Mouse (Mus musculus) retina, embryonic 14.5 days (tissue): ENCODE data around the gene Tagln.

ENCODE experiments used
- DNase-seq: peaks from one replicate; pipeline ENCODE4 v3.0.0-alpha.2; 2015; ENCODE audit warnings: low spot score

Gene Tagln

DNA sequence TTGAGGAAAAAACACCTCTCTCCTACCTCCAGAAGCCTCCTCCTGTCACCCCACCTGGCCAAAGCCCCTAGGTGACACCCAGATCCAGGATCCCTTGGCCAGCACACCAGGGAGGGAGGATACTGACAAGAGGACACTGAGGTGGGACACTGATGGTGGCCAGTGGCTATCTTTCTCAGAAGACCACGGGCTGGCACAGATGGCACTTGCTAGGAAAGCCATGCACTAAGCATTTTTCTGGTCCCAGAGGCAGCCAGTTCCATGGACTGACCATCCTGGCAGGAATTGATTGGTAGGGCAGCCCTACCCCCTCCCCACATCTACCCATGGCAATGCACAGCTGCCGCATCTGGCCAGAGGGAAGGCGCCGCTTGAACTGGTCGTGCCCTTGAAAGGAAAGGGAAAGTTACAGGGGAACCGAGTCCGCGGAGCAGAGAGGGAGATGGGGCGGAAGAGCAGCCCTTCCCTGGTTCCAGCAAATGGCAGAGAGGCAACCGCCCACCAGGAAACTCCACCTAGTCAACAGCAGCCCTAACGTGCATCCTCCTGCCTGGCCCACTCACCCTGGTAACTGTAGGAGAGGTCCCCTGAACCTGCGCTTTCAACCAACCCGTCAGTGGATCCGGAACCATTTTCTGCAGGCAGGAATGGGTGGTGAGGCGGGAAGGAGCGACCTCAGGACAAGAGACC lies 10.5 kb upstream of the Tagln start:
- DNase-seq: no peak

DNA sequence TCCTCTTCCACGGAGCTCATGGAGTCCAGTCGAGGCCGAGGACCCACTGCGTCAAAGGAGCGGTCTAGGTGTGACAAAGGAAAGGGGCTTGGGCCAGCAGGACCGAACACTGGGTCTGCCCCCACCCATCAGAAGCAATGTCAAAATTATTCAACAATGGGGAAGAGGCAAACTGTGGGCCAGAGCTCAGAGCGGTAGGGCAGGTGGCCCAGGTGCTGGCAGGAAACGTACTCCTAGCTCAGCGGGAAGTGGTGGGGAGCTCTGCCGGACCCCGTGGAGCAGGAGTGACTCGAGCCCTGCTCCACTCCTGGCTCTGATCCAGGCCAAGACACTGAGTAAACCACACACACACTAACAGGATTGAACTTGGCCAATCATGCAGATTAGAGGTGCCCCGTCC lies 9.9 kb upstream of the Tagln start:
- DNase-seq: no peak

DNA sequence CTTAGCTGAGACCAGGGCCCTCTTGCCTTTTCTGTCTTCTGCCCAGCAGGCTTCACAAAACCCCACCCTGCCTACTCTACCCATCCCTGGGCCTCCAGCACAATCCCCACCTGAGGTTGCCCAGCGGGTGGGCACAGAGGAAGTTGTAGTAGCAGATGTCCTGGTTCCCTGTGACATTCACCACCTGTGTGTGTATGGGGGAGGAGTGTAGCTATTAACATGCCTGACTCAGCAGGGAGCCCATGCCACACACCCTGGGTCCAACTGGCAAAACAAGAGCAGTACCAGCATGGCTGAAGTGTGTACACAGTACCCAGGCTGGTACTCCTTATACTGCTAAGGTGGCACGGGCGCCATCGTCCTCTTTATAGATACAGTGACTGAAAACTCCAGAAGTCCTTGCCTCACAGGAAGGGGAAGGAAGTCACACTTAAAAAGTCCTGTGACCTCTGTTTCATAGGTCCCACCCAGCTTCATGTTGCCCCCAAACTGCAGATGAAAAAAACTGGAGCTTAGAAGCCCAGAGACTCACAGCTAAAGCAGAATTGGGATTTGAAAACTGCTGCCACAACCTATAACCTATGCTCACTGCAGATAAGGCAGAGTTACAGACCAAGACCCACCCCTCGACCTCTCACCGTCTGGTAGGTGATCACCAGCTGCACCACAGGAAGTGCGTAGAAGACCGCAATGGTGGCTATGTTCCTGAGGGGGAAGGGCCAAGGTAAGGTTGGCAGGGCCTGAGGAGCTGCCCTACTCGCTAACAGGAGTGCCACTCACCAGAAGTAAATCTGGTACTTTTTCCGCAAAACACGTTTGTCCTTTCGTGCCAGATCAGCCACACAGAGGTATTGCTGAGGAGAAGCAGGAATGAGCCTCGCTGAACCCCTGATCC lies 8.9 kb upstream of the Tagln start:
- DNase-seq: no peak

DNA sequence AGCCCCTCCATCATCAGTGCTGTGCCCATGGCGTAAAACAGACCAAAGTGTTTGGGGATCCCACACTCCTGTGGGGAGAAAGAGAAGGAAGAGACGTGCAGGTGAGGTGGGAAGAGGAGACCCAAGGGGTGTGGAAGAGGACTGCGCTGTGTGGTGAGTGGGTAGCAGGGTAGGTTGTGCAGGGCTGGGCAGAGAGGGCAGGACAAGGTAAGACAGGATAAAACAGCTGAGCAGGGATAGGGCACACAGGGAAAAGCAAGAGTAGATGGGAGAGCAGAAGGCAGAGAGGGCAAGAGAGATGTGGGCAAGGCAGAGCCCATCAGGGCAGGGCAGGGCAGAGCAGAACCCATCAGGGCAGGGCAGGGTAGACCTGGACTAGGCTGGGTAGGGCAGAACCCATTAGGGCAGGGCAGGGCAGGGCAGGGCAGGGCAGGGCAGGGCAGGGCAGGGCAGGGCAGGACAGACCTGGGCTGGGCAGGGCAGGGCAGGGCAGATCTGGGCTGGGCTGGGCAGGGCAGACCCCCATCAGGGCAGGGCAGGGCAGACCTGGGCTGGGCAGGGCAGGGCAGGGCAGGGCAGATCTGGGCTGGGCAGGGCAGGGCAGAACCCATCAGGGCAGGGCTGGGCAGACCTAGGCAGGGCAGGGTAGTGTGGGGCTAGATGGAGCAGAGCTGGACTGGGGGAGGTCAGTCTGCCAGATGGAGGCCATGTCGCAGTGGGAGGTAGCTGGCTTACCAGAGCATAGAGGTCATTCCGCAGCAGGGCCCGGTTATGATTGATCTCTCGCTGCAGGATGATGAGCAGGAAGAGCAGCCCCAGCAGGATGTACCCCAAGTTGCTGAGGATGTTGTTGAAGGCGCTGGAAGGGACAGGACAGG lies 8.0 kb upstream of the Tagln start:
- DNase-seq: no peak

DNA sequence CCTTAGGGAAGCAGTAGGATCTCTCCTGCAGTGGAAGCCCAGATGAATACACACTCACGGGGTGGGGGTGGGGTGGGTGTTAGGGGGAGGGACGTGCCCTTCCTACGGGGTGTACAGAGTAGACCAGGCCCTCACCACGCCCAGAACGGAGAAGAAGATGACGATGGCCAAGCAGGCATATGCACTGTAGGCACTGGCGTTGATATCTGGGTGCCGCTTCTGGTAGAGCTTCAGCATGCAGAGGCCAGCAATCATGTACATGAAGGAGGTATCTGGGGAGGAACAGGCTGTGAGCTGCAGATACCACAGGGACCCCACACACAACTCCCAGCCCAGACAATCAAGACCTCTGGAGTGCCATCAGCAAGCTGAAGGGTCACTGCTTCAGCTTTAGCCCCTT lies 7.1 kb upstream of the Tagln start:
- no peak for DNase-seq

DNA sequence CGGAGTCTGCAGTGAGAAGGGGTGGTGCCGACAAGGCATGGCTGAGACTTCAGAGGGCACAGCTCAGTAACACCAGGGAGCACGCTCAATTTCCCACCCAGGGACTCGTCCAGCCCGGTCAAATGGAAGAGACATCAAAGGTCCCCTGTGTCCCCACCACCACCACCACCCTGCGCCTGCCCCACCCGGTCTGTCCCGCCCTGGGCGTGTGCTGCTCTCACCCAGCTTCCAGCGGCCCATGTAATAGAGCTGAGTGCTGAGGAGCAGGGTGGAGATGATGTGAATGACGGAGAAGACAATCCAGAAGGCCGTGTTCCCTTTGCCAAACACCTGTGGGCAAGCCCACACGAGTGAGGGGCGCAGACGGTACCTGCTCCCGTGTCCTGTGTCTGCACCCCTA lies 6.6 kb upstream of the Tagln start:
- DNase-seq: no peak

DNA sequence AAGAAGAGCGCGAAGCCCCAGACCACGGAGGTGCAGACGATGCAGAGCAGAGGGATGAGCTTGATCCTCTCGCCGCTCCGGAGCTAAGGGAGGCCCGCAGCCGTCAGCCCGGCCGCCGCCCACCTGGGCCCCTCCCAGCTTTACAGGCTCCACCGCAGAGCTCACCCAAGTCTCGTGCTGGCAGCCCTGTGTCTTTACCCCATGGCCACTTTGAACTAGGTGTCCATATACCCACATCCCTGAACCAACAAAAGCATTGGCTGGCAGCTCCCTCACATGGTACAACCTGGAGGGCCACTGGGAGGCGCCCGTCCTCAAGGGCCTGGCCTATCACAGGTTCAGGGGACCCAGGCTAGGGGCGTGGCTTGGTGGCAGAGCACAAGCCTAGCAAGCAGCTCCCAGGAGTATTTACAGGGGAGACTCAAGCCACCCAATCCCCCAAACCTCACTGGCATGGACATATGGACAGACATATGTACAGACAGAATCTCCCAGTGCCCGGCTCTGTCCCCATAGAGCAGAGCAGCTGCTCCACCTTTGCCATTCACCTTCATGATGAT lies 5.6 kb upstream of the Tagln start:
- DNase-seq: no peak

DNA sequence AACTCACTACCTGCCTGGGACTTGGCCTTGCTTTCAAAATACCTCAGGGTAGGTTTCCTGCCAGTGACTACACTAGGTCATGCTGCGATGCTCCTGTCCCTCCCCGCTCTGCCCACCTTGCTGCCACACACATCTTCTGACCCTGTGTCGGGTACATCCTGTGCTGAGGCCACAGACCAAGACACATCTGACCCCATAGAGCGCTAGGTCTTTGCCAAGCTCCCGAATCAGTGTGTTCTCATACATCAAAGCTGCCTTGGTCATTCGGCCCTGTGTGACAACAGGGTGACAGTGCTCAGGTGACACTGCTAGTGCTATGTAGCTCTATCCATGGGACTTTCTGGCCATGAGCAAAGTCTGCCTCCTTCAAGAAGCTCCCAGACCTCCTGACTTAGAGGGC lies 3.9 kb upstream of the Tagln start:
- DNase-seq: no peak

DNA sequence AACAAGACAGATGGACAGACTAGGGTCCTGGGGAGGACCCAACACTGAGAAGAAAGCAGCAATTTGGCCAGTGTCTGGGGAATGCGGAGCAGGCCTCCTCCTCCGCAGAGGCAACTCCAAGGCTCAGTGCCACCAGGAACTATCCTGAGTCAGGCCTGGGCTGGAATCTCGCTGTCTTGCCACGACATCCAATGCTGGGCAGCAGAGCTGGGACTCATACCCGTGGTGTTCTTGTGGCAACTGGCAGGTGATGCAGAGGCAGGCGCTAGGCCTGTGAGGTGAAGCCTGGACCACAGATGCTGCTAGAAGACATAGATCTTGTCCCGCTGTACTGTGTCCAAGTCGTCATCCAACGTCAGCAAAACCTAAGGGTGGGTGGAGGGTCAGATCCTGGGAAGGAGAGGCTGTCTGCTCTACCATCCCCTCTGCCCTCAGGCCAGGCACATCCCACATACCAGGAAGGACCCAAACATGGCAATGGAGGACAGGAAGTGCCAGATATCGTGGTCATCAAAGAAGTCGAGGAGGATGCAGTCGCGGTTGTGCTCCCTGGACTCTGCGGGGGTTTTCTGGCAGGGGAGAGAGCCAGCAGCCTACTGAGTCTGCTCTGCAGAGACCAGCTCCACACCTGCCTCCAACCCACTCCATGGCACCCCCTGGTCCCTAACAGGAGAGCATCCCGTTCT lies 3.2 kb upstream of the Tagln start:
- no peak for DNase-seq

DNA sequence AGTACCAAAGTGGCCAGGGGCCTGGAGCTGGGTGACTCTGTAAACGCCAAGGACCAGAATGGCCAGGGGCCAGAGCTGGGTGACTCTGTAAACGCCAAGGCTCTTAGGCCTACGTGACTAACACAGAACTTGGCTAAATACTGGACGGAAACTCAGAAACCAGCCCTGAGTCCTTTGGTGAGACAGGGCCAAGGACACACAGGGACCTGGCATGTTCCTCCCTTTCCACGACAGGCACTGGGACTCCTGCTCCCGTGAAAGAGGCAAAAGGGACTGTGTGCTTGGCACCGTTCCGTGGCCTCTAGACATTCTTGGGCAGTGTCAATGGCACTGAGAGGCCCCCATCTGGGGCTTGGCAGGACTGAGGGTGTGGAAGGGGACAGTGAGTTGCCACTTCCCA lies 2.2 kb upstream of the Tagln start:
- DNase-seq: no peak

DNA sequence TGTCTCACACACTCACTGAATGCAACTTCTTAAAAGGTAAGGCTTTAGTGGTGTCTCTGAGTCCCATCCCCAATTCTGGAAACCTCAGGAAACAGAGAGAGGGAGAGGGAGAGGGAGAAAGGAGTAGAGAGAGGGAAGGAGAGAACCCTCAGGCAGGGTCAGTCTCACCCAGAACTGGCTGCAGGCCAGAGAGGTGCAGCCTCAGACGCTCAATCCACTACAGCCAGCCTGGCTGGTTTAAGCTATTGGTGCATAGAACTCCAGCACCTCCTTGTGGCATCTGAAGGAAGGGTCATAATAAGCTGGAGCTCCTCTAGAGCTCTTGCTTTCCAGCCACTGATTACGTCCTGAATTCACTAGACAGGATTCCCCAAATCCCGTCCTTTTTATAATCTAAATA lies 1.0 kb upstream of the Tagln start:
- peak; percentile 84 for DNase-seq

DNA sequence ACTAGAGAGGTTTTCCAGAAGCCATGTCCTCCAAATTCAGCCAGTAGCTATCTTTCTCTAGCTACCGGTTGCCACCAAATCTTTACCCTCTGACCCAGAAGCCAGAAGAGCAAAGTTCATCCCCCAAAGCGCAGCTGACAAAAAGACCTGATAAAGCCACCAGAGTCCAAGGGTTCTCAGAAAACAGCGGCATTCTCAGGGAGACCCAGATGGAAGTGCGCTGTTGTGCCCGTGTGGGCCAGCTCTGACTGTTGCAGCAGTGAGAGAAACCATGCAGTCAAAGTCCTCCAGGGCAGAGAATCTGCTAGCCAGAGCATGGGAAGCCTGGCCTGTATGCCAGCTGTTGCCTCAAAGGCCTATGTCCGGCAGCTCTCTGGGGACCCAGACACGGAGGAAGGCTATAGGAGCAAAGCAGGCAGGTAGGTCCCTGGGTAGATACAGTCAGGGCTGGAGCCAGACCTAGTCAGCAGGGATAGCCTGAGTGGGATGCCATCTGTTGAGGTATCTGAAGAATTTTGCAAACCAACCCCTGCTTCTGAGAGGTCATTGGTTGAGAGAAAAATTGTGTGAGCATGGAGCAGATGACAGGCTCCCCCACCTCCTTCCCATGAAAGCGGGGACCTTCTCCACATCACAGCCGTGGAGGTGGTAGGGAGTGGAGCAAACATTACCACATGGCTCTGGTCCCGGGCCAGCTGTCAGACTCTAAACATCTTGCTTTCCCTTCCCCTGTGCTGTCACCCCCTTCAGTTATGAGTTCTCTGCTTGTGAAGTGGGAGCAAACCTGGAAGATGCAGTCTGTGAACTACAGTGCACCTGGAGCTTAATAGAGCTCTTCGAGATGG lies 3.1 kb downstream of the Tagln start:
- DNase-seq: no peak

DNA sequence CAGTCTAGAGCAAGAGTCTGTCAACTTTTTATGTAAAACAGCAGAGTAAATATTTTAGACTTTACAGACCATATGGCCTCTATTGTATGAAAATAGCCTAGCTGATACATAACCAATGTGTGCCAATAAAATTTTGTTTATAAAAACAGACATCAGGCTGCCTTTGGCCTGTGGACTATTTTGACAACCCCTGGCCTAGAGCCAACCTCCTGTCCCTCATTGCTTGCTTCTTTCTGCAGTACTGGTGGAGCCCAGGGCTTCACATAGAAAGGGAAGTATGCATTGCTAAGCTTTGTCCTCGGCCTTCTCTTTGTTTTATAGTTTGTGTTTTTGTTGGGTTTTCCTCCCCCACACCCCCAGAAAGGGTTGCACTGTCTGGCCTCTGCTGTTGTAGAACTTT lies 3.9 kb downstream of the Tagln start:
- no peak for DNase-seq

DNA sequence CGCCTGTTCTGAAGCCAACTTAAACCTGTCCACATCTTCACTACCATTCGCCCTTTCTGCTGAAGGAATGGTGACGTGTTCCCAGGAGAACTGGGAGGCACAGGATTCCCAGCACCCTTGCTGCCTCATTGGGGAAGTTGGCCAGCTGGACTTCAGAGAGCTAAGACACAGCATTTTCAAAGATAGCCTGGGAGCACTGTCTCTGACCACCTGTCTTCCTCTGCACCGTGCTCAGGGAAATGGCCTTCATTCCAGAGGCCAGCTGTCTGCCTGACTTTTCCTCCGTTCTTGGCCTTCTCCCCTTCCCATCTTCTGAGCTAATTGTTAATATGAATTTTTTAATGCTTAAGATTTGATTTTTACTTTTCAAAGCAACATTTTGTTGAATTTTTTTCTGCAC lies 6.6 kb downstream of the Tagln start:
- no peak for DNase-seq

DNA sequence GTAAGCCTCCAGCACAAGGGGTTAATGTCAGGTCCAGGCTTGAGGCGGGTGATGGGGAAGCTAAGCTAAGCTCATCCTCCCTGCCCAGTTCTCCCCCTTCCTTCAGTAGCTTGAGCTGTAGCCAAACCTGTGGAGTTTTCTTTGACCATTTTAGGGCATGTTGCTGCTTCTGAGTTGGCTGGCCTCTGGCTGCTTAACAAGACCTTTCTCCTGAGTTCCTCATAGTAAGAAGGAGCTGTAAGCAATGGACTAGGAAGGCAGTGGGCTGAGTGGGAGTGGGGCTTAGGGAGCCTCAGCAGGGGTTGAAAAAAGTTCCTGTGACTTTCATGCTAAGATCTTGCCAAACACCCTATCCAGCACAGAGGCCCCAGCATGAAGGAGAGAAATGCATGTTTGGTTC lies 16.0 kb downstream of the Tagln start:
- DNase-seq: no peak

DNA sequence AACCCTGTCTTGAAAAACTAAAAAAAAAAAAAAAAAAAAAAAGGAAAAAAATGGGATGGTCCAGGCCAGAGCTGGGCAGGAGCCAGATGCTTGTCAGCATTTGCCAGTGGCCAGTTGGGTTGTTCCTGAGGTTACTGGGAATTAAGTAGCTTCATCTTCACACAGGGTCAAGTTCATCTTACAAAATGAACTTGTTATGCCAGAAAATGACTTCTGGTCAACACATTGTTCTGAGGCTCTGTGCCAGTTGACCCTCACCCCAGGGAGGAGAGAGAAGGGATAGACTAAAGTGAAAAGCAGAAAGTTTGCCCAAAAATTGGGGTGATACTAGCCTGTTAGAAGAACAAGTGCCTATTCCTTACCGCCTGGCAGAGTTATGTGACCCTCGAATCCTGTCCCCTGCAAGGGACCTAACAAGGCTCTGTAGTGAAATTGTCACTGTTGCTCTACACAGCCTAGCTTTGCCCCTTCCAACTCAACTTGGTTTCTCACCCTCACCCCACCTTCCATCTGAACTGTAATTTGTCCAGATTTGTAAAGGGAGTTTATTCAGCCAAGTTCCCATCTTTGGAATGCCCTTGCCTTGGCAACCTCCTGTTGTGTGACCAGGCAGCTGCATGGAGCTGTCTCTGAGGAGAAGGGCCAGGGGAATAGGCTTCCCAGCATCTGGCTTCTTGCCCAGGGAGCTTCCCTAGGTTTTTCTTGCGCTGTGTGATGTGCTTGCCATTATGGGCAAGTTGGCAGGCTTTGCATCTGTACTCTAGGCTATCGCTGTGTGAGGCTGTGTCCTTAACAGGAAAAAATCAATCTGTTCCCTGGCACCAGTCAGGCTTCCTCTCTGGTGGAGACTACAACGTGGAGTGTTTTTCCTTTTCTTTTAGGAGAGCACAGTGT lies 18.6 kb downstream of the Tagln start:
- DNase-seq: no peak

DNA sequence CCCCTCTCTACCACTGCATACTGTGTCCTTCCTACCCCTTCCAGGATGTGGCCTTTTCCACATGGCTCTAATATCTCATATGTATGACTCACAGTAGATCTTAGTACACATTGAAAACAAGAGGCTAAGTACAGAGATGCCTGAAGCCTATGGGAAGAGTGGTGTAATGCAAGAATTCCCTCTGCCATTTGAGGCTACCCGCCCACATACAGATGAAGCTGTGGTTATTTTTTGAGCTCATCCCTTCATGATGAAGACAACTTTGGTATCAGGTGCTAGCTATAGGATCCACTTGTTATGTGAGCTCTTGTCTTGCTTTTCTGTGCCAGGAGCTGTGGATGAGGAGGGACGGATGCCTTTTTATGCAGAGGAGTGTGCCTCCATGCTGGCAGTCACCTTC lies 20.2 kb downstream of the Tagln start:
- DNase-seq: no peak

DNA sequence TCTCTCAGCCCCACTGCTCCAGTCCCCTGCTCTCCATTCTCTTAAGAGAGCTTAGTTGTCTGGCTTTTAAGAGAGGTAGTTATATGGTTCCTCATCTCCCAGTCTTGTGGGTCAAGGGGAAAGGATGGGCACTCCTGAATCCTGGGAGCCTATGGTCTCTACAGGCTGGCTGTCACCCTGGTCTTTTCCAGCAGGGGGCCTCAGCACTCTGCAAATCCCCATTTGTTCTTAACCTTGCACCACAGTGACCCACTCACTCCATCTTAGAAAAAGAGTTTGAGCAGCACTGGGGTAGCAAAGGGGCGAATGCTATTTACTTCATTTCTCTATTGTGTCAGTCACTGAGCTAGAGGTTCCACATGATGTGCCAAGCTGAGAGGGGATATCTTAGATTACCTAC lies 24.2 kb downstream of the Tagln start:
- DNase-seq: peak; percentile 66

DNA sequence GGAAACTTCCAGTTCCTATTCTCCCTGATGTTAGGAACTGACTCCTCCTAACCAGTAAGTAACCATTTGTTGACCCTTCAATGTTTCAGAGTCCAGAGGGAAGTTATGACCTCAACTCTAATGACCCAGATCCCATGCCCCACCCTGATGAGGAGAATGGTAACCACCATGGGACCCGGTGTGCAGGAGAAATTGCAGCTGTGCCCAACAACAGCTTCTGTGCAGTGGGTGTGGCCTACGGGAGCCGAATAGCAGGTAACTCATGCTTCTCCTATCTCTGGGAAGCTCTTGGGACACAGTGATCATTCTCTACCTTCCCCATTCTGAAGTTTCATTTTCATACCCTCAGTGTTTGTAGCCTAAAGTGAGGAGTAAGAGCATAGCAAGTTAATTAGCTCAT lies 24.9 kb downstream of the Tagln start:
- no peak for DNase-seq

DNA sequence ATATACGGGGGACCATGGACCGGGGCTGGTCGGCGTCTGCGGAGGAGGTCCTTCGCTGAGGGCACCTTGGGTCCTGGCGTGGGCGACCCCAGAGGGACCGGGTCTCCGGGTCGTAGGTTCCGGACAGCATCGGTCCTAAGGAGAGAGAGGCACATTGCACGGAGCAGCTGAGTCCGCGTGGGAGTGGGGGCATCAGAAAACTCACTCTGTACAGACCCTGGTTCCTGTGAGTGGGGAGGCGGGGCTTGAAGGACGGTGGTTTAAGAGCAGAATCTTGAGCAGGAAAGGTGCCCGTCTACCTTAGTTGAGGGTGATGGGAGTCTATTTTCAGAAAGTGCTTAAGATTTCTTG lies 28.8 kb downstream of the Tagln start:
- no peak for DNase-seq
